Mouse (Mus musculus) forebrain, embryonic 13.5 days (tissue): ENCODE results near the gene Zbtb20. TPM values are rescaled to one million over a fixed set of nuclear protein-coding genes. Genes with fewer than 3 reads are reported as not detected.

Experiments
- ATAC-seq: fragments of 200-750 bp; cut with Nextera tagmentation; 2 replicates; pipeline ENCODE4 v1.8.0; 2017
- H3K27ac ChIP-seq: fragments of 300-500 bp; sonication (generic); 2 replicates; pipeline ENCODE4 v1.5.1; 2015; ENCODE audit warnings: inconsistent platforms, mild to moderate bottlenecking, moderate library complexity
- H3K27me3 ChIP-seq: fragments of 300-500 bp; sonication (generic); 2 replicates; pipeline ENCODE4 v1.6.1; 2015; ENCODE audit warnings: mild to moderate bottlenecking, inconsistent platforms
- H3K36me3 ChIP-seq: fragments of 300-500 bp; sonication (generic); 2 replicates; pipeline ENCODE4 v1.6.1; 2015; ENCODE audit warnings: mild to moderate bottlenecking, inconsistent platforms; ENCODE audit not compliant: poor library complexity, severe bottlenecking
- H3K4me1 ChIP-seq: fragments of 300-500 bp; sonication (generic); 2 replicates; pipeline ENCODE4 v1.6.1; 2015; ENCODE audit warnings: inconsistent platforms
- H3K4me2 ChIP-seq: fragments of 300-500 bp; sonication (generic); 2 replicates; pipeline ENCODE4 v1.6.1; 2015; ENCODE audit warnings: inconsistent platforms, mild to moderate bottlenecking, moderate library complexity
- H3K4me3 ChIP-seq: fragments of 300-500 bp; sonication (generic); 2 replicates; pipeline ENCODE4 v1.5.1; 2015; ENCODE audit warnings: mild to moderate bottlenecking, inconsistent platforms
- H3K9ac ChIP-seq: fragments of 300-500 bp; sonication (generic); 2 replicates; pipeline ENCODE4 v1.6.1; 2015; ENCODE audit warnings: mild to moderate bottlenecking, inconsistent platforms
- H3K9me3 ChIP-seq: fragments of 300-500 bp; sonication (generic); replicated peaks from 2 replicates; pipeline ENCODE4 v1.6.1; 2016; ENCODE audit warnings: inconsistent platforms
- WGBS: fragments of 180-500 bp; shearing (Covaris S2); methylation state at CpG from one replicate; pipeline ENCODE4 v1.1.7; 2015; 5-methylcytosine and 5-hydroxymethylcytosine counted together
- polyA plus RNA-seq: library from polyadenylated mRNA; unstranded; fragments of >200 nt; fragmentation: Nextera tagmentation; extraction: Ambion mirVana; gene quantifications from 2 replicates; pipeline ENCODE4 v1.2.1, GENCODE M21; 2015

Gene Zbtb20
- polyA plus RNA-seq, 1 experiment from 2014 or later, result 79.7 TPM

DNA sequence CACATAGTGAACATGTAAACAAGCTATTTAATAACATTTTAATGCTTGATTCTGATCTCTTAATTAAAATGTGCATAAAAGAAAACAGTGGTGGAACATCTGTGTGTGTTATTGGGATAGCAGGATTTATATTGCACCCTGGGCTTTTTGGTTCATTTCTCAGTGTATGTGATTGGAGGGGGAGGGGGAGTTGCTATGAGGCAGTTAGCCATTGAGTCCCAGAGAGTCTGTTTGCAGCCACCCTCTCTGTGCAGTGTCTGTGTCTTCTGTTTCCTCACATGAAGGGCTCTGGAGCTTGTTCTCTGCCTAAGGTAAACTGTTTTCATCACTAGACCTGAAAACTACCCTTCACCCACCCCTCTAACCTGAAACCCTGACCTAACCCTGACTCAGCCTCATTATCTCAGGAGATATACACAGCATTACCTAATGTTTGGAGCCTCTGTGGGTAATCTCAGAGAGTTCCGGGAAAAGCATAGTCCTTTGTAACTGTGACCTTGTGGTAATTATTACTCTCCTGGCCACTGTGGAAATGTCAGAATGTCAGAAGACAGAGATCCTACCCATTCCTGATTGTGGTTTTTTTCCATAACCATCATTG lies 411.2 kb downstream of the Zbtb20 start:
- 18% methylated on average over 1 of the region's 1 CpGs for WGBS
- H3K4me1 ChIP-seq, result peaks cover 18% of the 10 kb centered on the region
- no peak overlapping the region for H3K4me3 ChIP-seq
- no peaks in the 10 kb centered on the region for H3K36me3 ChIP-seq
- no peaks in the 10 kb centered on the region for H3K9me3 ChIP-seq
- H3K27ac ChIP-seq, result peak overlapping the region; percentile 79
- H3K9ac ChIP-seq, result no peak overlapping the region
- no peaks in the 10 kb centered on the region for H3K27me3 ChIP-seq
- ATAC-seq, result peak; percentile 57; the same call in 1 of the 2 replicates
- H3K4me2 ChIP-seq, result no peak overlapping the region

DNA sequence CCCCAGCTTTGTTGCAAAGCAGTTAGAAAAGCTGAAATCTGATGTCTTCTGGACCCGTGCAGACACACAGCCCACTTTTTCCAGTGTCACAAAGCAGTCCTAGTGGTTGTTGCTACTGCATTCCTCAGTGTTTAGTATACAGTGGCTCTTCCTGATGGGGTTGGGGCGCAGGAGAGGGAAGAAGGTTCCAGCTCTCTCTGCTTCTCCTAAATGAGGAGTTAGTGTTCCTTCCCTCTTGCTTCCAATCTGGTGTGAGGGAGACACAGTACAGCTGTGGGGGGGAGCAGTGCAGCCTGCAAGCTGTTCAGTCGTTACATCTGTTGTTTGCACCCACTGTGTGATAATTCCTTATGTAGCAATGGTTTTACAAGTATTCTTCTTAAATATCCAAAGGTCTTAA lies 415.7 kb downstream of the Zbtb20 start:
- Histone ChIP-seq H3K36me3 (no peaks in the 10 kb centered on the region), H3K9ac (no peak overlapping the region), H3K4me1 (peaks cover 13% of the 10 kb centered on the region), H3K4me3 (no peak overlapping the region), H3K9me3 (no peaks in the 10 kb centered on the region), H3K4me2 (no peak overlapping the region), H3K27me3 (no peaks in the 10 kb centered on the region), H3K27ac (no peak overlapping the region)
- no peak for ATAC-seq
- WGBS, result 80% methylated on average over 3 of the region's 3 CpGs

DNA sequence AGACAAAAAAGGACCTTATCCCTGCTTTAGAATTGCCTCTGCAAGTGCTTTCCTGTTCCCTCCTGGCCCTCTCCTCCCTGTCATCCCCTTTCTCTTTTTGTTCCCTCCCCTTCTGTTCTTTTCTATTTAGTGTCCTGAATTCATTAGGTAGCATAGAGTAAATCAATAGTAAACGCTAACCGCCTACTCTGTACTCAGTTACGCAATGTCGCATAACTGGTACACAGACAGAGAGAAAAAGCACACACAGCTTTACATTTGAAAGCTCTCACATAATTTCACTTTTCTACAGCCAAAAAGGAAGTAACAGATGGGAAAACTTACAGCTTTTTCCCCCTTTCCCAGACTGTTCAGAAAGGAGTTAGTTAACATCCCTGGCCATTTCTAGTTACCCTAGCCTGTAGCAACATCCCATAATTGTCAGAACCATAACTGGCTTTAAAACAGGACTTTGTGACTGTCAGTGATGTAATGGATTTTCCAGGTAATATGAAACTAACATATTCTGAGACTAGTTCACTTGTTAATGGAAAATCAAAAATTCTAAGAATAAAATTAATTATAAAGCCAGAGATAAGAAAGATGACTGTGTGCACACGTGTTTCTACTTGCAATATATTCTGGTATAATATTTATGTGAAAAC lies 422.4 kb downstream of the Zbtb20 start:
- Histone ChIP-seq H3K4me2 (no peak overlapping the region), H3K9me3 (no peaks in the 10 kb centered on the region), H3K4me3 (no peak overlapping the region), H3K9ac (no peak overlapping the region), H3K27me3 (no peaks in the 10 kb centered on the region), H3K27ac (no peak overlapping the region), H3K4me1 (peaks cover 24% of the 10 kb centered on the region), H3K36me3 (no peaks in the 10 kb centered on the region)
- peak; percentile 21; the same call in 1 of the 2 replicates for ATAC-seq
- 30% methylated on average over 5 of the region's 5 CpGs for WGBS

DNA sequence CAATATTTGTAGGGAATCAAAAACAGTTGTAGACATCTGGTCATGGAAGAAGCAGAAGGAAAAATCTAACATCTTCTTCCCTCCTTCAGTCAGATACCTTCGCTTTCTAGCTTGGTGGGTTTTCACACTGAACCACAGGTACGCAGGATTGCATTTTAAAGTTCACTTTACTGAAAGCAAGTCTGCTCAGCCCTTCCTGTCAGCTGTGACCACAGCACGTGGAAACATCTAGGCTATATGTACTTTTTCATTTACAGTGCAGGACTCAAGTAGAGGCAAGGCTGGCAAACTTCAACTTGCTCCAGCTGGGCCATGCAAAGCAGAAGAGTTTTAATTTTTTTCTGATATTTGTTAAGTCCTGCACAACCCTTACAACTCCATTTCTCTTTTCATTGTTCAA lies 424.7 kb downstream of the Zbtb20 start:
- no peak overlapping the region for H3K4me2 ChIP-seq
- no peaks in the 10 kb centered on the region for H3K27me3 ChIP-seq
- H3K36me3 ChIP-seq, result no peaks in the 10 kb centered on the region
- no peak overlapping the region for H3K27ac ChIP-seq
- peaks cover 20% of the 10 kb centered on the region for H3K4me1 ChIP-seq
- WGBS, result 89% methylated on average over 3 of the region's 3 CpGs
- no peak overlapping the region for H3K4me3 ChIP-seq
- no peaks in the 10 kb centered on the region for H3K9me3 ChIP-seq
- H3K9ac ChIP-seq, result no peak overlapping the region
- no peak for ATAC-seq

DNA sequence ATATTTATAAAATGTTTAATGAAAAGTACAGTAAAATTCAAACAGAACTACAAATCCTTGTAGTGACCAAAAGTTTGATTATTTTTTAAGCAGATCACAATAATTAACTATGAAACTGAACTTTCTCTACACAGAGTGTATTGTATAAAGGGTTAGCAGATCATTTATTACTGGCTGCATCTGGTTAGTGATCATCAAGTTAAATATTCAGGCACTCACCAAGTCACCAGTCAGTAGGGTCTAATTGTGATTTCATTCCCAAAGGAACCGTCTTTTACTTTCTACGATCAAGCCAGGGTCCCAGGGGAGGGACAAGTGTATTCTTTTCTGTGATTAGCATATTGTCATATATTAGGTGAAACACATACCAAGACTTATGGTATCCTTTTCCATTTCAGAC lies 426.5 kb downstream of the Zbtb20 start:
- Histone ChIP-seq H3K27ac (no peak overlapping the region), H3K4me3 (no peak overlapping the region), H3K4me1 (peaks cover 18% of the 10 kb centered on the region), H3K36me3 (no peaks in the 10 kb centered on the region), H3K9me3 (no peaks in the 10 kb centered on the region), H3K4me2 (no peak overlapping the region), H3K27me3 (no peaks in the 10 kb centered on the region), H3K9ac (no peak overlapping the region)
- no peak for ATAC-seq
- 79% methylated on average over 2 of the region's 2 CpGs for WGBS

DNA sequence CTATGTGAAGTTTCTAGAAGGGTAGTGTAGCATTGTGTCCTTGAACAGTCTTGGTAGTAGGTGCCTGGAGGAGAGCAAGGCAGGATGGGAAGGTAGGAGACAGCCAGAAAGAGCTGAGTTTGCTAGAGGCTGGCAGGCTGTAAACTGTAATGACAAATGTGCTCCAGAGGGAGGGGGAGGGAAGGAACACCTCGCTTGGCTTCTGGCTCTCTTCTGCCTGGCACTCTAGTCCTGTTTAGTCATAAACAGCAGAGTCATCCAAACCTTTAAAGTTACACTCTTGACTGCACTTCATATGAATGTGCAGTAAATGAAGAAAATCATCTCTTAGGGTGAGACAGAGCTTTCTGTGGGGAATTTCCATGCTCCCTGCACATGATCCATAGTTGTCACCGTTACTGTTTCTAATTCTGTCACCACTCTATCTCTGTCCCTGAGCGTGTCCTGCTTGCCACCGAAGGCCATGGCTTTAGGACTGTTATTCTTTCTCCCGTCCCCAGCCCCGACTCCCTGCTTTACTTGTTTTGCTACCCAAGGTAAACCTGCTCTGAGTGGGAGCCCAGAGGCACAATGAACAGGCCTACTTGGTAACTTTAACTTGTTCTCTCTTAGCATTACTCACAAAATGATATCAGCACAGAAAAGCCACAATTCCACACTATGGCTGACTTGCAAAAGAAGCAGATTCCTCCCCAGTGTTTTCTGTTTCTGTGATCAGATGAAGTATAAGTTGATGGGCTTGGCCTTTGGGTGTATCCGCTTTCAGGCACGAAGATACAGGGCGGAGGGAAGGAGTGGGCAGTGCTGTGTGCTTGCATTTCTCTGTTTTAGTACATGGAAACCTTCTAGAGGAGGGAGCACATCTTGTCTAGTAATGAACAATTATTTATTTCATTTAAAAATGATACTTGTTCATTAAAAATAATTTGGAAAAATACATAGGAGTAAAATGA lies 427.8 kb downstream of the Zbtb20 start:
- ATAC-seq, result peak; percentile 61; the same call in 1 of the 2 replicates
- Histone ChIP-seq H3K4me1 (peaks cover 14% of the 10 kb centered on the region), H3K36me3 (no peaks in the 10 kb centered on the region), H3K4me3 (no peak overlapping the region), H3K27me3 (no peaks in the 10 kb centered on the region), H3K9ac (no peak overlapping the region), H3K9me3 (no peaks in the 10 kb centered on the region), H3K4me2 (no peak overlapping the region), H3K27ac (no peak overlapping the region; the same call in 1 of the 2 replicates)
- WGBS, result 80% methylated on average over 9 of the region's 9 CpGs

DNA sequence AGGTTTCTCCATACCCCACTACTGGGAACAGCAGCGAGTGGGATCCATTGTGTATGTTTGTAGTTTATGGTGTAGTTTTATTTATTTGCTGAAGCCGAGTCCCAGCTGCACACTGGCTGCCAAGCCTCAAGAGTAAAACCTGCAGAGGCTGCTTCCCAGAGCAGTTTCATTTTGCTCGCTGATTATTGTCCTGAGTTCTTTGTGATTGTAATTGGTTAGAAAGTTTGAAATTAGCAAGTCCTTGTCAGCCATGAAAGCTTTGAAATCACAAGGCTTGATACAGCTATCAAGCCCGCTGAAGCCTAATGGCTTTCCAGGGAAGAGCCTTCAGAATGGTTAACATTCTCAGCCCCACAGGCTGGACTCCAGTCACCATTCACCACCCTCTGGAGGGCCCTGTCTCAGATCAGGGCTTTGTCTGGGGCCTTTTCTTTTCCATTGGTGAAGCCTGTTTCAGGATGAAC lies 434.3 kb downstream of the Zbtb20 start:
- Histone ChIP-seq H3K36me3 (no peaks in the 10 kb centered on the region), H3K9me3 (0 out of 2 replicates have a peak, but pooled peaks cover 5% of the 10 kb centered on the region), H3K9ac (no peak overlapping the region), H3K4me2 (peak overlapping the region; percentile 8; the same call in 1 of the 2 replicates), H3K27ac (peak overlapping the region; percentile 71), H3K4me1 (peaks cover 27% of the 10 kb centered on the region), H3K4me3 (no peak overlapping the region), H3K27me3 (no peaks in the 10 kb centered on the region)
- 3% methylated on average over 4 of the region's 4 CpGs for WGBS
- peak; percentile 98 for ATAC-seq

DNA sequence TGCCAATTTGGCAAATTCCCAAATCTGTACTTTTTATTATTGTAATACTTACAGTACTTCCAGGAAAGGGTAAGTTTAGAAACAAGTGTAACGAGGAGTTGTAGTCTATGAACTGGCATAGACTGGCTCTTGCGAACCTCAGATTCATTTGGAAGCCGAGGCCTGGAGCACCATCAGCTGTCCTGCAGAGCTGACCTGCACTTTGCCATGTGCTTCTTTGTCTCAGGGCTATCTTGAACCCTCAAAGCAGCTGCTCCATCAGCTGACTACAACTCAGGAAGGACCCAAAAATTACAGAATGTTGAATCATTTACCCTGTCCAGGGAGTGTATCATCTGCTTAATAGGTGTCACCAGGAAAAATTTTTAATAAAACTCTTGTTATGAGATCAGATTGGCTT lies 448.3 kb downstream of the Zbtb20 start:
- Histone ChIP-seq H3K27ac (no peak overlapping the region), H3K4me1 (no peaks in the 10 kb centered on the region), H3K4me3 (no peak overlapping the region), H3K9ac (no peak overlapping the region), H3K9me3 (no peaks in the 10 kb centered on the region), H3K36me3 (no peaks in the 10 kb centered on the region), H3K4me2 (no peak overlapping the region), H3K27me3 (no peaks in the 10 kb centered on the region)
- WGBS, result 80% methylated on average over 3 of the region's 3 CpGs
- ATAC-seq, result no peak

DNA sequence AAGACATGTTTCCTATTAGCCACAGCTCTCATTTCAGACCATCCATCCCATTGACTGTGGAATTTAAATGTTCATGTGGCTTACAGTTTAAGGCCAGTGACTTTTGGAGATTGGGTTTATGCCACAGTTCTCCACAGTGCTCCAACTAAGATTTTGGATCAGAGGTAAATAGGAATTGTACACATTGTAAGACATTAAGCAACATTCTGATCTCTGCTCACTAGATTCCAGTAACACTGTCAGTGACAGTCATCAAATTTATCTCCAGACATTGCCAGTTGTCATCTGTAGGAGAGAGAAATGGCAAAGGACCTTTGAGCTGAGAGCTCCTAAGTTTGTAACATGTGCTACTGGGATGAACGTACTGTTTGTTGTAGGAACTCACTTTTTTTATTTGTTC lies 452.5 kb downstream of the Zbtb20 start:
- no peak overlapping the region for H3K4me2 ChIP-seq
- no peaks in the 10 kb centered on the region for H3K36me3 ChIP-seq
- no peak overlapping the region for H3K4me3 ChIP-seq
- H3K4me1 ChIP-seq, result no peaks in the 10 kb centered on the region
- no peaks in the 10 kb centered on the region for H3K27me3 ChIP-seq
- no peak overlapping the region for H3K9ac ChIP-seq
- 94% methylated on average over 1 of the region's 1 CpGs for WGBS
- no peaks in the 10 kb centered on the region for H3K9me3 ChIP-seq
- no peak overlapping the region for H3K27ac ChIP-seq
- ATAC-seq, result no peak

DNA sequence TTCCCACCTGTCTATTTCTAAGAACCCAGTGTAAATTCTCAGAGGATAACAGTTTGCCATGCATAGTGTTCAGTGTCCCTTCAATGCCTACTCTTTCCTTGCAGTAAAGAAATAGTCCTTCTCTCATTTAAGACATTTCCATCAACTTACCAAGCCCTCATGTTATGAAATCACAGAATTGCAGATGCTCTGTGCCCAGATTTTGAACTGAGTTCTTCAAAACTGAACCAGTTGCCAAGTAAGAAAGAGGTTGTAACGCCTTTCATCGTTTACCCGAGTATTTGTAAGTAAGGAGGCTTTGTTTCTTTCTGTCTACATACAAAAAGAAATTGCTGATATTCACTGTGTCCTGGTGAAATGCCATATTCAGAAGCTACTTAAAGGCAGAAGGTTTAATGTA lies 454.5 kb downstream of the Zbtb20 start:
- 79% methylated on average over 3 of the region's 3 CpGs for WGBS

DNA sequence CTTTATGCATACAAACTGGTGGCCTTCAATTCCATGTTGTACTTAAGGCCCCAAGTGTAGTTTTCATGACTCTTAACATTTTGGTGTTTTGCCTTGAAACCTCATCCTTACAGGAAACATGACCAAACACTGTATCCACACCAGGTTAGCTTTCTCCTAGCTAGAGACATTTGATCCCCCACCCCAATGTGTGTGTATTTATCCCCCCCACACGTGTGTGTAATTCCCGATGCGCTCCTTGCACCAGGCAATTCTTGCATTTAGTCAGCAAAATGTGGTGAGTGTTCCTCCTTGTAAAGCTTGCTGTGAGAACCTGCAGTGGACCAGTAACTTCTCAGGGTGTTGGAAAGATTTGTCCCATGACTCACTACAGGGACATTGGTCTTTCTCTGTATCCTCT lies 455.8 kb downstream of the Zbtb20 start:
- Histone ChIP-seq H3K36me3 (no peaks in the 10 kb centered on the region), H3K27ac (no peak overlapping the region), H3K9me3 (no peaks in the 10 kb centered on the region), H3K4me3 (no peak overlapping the region), H3K27me3 (no peaks in the 10 kb centered on the region), H3K4me1 (peaks cover 17% of the 10 kb centered on the region), H3K9ac (no peak overlapping the region), H3K4me2 (no peak overlapping the region)
- 99% methylated on average over 3 of the region's 3 CpGs for WGBS
- ATAC-seq, result no peak

More for the DNA sequence above, 454.5 kb downstream of the Zbtb20 start:
- Histone ChIP-seq H3K36me3 (no peaks in the 10 kb centered on the region), H3K27me3 (no peaks in the 10 kb centered on the region), H3K4me2 (no peak overlapping the region), H3K4me1 (peaks cover 13% of the 10 kb centered on the region), H3K9ac (no peak overlapping the region), H3K9me3 (no peaks in the 10 kb centered on the region), H3K27ac (no peak overlapping the region), H3K4me3 (no peak overlapping the region)
- ATAC-seq, result no peak

DNA sequence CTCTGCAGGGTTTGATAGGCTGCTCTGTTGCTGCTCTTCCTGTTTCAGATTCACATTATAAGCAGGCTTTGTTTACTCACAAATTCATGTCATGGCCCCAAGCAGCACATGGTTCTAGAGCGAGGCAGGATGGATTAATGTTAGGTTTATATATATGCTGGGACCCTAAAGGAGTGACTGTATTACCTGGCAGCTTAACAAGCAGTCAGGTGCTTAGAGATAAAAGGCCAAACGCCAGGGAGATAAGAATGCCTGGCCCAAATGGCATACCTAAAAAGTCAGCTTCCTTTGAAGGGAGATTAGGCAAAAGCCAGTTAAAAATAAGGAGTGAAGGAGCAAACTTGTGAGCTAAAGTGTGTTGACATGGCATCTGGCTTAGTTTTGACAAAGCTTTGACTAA lies 457.1 kb downstream of the Zbtb20 start:
- no peaks in the 10 kb centered on the region for H3K36me3 ChIP-seq
- H3K4me3 ChIP-seq, result no peak overlapping the region
- no peaks in the 10 kb centered on the region for H3K9me3 ChIP-seq
- no peak overlapping the region for H3K27ac ChIP-seq
- no peak for ATAC-seq
- H3K4me2 ChIP-seq, result no peak overlapping the region
- H3K4me1 ChIP-seq, result peaks cover 17% of the 10 kb centered on the region
- no peak overlapping the region for H3K9ac ChIP-seq
- H3K27me3 ChIP-seq, result no peaks in the 10 kb centered on the region
- 55% methylated on average over 2 of the region's 2 CpGs for WGBS
